Mouse (Mus musculus): ENCODE measurements around the gene Tbc1d4. TPM values are rescaled to one million over a fixed set of nuclear protein-coding genes. Genes with fewer than 3 reads are reported as not detected.
A peak's percentile ranks its signal among the peaks of the same experiment; 100 is the strongest.

Tbc1d4 gene
- polyA plus RNA-seq, 1 experiment from 2014 or later = 4.8 TPM

DNA sequence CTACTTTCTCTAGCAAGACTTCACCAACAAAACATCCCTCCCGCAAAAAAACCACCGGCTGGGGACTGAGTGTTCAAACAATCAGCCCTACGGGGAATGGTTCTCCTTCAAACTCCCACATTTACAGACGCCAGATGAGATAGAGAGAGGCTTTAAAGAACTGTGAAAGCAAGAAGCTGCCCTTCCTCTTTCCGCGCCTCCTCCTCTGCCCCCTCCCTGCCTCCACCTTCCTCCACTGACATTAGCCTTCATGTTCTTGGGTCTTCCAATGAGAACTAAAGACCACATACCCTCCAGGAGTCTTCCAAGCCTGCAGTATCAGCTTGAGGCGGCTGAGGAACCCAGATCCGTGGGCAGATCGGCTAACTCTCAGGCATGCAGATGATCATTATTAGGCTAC is 7.2 kb upstream of the Tbc1d4 start:
- H3K27ac ChIP-seq (replicated peaks) = no peak overlapping the region
- 82% methylated on average over 9 of the region's 9 CpGs for whole genome bisulfite sequencing
- H3K4me1 ChIP-seq = peaks cover 6% of the 10 kb centered on the region; the same call in 1 of the 2 replicates
- no peak for DNase-seq (ENCODE audit: low spot score)
- H3K27me3 ChIP-seq (ENCODE audit: low read depth, poor library complexity, severe bottlenecking) = no peaks in the 10 kb centered on the region
- H3K4me3 ChIP-seq = no peak overlapping the region
- no peaks in the 10 kb centered on the region for H3K9me3 ChIP-seq (replicated peaks)
- no peaks in the 10 kb centered on the region for H3K36me3 ChIP-seq

DNA sequence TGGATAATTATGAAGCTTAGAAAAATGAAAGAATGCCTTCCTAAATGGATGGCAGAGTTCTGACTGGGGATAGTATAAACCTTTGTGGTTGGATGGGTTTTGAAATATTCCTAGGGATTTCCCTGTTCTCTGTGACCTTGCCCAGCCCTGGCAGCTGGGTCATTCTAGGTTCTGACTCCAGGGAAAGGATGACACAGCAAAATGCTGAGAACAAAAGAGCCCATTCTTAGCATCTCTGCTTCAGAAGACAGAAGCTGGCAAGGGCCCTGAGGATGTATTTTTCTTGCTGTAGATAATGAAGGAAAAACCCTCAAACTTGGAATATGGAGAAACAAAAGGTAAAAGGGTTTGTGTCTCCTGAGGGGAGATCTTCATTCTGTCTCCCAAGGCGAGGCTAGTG is 4.2 kb upstream of the Tbc1d4 start:
- no peaks in the 10 kb centered on the region for H3K36me3 ChIP-seq
- DNase-seq (ENCODE audit: low spot score) = no peak
- H3K9me3 ChIP-seq (replicated peaks) = no peaks in the 10 kb centered on the region
- H3K27me3 ChIP-seq (ENCODE audit: low read depth, poor library complexity, severe bottlenecking) = peaks cover 2% of the 10 kb centered on the region; the same call in 1 of the 2 replicates
- peaks cover 13% of the 10 kb centered on the region; the same call in 1 of the 2 replicates for H3K4me1 ChIP-seq
- 71% methylated on average over 1 of the region's 1 CpGs for WGBS
- H3K27ac ChIP-seq (replicated peaks) = no peak overlapping the region
- no peak overlapping the region for H3K4me3 ChIP-seq

DNA sequence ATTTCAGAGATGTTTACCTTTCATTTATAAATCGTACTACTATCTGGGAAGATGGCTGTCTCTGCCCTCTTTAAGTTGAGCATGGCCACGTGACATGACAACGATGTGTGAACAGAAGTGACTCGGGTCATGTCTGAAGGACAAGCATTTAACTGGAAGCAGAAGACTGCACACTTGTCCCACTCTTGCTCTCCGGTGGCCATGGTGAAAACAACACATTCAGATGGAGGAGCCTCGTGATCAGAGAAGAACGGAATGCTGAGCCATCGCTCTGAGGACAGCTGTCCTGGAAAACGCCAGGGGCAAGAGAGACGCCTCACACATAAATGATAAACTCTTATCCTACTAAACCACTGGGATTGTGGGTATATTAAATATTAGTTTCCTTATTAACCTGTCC is 1.7 kb upstream of the Tbc1d4 start:
- peaks cover 24% of the 10 kb centered on the region for H3K4me1 ChIP-seq
- no peaks in the 10 kb centered on the region for H3K36me3 ChIP-seq
- WGBS = 80% methylated on average over 10 of the region's 10 CpGs
- H3K9me3 ChIP-seq (replicated peaks) = no peaks in the 10 kb centered on the region
- no peak for DNase-seq (ENCODE audit: low spot score)
- H3K27ac ChIP-seq (replicated peaks) = no peak overlapping the region
- H3K4me3 ChIP-seq = no peak overlapping the region
- H3K27me3 ChIP-seq (ENCODE audit: low read depth, poor library complexity, severe bottlenecking) = peaks cover 23% of the 10 kb centered on the region

DNA sequence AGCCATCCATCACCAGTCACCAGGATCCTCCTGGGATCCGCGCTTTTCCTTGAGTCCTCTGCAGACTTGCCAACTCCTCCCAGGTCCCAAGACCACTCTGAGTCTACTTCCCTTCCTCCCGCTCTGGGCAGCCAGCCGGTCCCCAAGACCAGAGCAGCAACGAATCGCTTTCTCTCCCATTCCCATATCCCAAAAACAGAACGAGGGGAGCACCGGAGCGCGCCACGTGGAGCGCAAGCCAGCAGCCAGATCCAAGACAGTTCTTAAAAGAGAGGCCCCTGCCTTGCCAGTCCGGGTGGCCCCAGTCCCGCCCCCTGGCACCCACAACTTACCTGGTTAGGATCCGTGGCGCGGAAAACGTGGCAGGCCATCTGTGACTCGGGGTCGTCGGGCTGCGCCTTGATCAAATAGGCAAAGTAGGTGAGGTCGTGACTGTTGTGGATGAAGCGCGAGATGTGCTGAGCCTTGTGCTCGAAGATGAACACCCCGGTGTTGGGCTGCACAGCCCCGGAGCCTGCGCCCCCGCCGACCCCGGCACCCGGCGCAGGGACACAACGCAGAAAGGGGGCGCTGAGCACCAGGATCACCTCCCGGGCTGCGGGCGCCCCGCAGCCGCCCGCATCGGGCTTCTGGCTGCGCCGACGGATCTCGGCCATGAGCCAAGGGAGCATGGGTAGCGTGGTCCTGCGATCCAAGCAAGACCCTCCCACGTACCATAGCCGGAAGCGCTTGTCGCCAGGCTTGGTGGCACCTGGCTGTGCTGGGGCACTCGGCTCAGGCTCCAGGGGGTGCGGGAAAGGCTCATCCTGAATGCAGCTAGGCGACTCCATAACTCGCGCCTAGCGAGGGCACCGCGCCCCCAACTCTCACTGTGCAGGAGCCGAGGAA is 1.1 kb downstream of the Tbc1d4 start:
- H3K9me3 ChIP-seq (replicated peaks) = no peaks in the 10 kb centered on the region
- under 1% methylated on average over 62 of the region's 62 CpGs for WGBS
- H3K4me1 ChIP-seq = peaks cover 24% of the 10 kb centered on the region
- peaks cover 23% of the 10 kb centered on the region for H3K27me3 ChIP-seq (ENCODE audit: low read depth, poor library complexity, severe bottlenecking)
- H3K36me3 ChIP-seq = no peaks in the 10 kb centered on the region
- H3K27ac ChIP-seq (replicated peaks) = peak overlapping the region; percentile 81
- DNase-seq (ENCODE audit: low spot score) = peak; percentile 63
- peak overlapping the region; percentile 78 for H3K4me3 ChIP-seq

DNA sequence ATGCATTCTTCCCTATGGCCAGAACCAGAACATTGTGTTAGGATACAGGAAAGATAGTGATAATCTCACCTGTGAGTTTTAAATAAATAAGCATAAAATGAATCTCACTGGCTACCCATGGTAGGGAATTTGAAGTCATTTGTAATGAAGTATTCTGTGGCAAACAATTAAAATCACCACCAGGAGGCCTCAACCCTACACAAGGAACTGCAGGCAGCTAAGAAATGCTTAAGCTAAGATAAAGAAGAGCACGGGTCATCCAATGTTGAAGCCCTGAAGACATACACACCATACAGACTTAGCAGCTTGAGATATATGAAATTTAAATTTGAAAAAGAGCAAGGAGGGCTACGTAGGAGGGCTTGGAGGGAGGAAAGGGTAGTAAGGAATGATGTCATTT is 3.1 kb downstream of the Tbc1d4 start:
- H3K27me3 ChIP-seq (ENCODE audit: low read depth, poor library complexity, severe bottlenecking) = peaks cover 23% of the 10 kb centered on the region
- peaks cover 26% of the 10 kb centered on the region for H3K4me1 ChIP-seq
- H3K36me3 ChIP-seq = no peaks in the 10 kb centered on the region
- no peak overlapping the region for H3K4me3 ChIP-seq
- 69% methylated on average over 2 of the region's 2 CpGs for WGBS
- no peak overlapping the region for H3K27ac ChIP-seq (replicated peaks)
- no peaks in the 10 kb centered on the region for H3K9me3 ChIP-seq (replicated peaks)
- DNase-seq (ENCODE audit: low spot score) = no peak

DNA sequence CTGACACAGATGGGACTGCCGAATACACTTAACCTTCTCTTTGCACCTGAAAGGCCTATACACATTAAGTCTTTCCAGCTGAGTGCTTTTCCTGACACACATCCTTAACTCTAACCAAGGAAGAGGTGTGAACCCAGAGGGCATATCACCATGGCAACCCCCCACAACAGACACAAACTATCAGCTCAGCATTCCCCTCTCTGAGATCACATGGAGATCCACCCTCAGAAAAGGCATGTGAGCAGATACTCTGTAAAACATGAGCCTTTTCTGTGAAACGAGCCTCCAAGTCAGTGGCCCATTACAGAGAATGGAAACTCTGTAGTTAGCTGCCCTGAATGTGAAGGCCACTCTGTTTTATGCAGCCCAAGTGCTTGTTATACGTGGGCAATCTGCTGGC is 6.1 kb downstream of the Tbc1d4 start:
- Histone ChIP-seq H3K4me3 (no peak overlapping the region), H3K9me3 (replicated peaks) (no peaks in the 10 kb centered on the region), H3K36me3 (no peaks in the 10 kb centered on the region), H3K27me3 (ENCODE audit: low read depth, poor library complexity, severe bottlenecking) (peaks cover 18% of the 10 kb centered on the region), H3K4me1 (peaks cover 15% of the 10 kb centered on the region), H3K27ac (replicated peaks) (no peak overlapping the region)
- no peak for DNase-seq (ENCODE audit: low spot score)
- WGBS = 51% methylated on average over 3 of the region's 3 CpGs

DNA sequence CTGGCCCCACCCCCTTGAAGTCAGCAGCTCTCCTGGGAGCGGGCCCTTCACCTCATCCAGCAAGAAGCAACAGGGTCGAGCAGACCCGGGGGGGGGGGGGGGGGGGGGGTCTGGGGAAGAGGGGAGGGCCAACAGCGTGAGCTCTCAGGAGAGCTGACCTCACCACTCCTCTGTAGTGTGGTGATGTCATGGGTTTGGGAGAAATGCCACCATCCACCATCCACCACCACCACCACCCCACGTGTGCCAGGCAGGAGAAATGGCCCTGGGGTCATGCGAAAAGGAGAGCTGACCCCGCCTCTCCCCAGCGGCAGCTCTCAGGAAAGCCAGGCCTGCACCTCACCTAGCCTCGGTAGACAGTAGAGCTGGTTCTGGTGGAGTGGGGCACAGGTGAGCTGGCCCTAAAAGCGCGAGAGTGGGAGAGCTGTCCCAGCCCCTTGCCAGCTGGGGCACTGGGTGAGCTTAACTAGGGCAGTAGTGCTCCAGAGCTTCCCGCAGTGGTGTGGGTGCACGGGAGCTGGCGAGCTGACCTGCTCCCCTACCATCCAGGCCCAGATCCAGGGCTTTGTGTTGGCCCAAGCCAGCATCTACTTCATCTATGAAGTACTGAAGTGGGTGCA is 11.8 kb downstream of the Tbc1d4 start:
- no peak overlapping the region for H3K27ac ChIP-seq (replicated peaks)
- no peaks in the 10 kb centered on the region for H3K27me3 ChIP-seq (ENCODE audit: low read depth, poor library complexity, severe bottlenecking)
- 87% methylated on average over 14 of the region's 14 CpGs for WGBS
- H3K36me3 ChIP-seq = no peaks in the 10 kb centered on the region
- no peaks in the 10 kb centered on the region for H3K4me1 ChIP-seq
- H3K4me3 ChIP-seq = no peak overlapping the region
- no peaks in the 10 kb centered on the region for H3K9me3 ChIP-seq (replicated peaks)
- DNase-seq (ENCODE audit: low spot score) = no peak

DNA sequence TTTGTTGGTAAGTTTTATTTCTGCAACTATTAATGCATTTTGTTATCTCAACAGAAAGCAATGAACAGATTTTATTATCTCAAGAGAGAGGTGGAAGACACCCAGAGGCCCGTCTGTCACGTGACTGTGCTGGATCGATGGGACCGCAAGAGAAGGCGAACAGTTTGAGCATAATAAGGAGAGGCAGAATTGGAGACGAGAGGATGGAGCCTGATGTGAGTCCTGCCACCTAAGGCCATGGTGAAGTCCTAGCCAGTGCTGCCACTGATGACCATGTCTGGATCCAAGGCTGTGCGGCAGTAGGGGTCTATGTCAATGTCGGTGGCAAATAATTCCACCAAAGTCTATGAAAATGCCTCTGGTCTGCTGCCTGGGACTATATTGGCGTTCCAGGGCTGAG is 12.3 kb downstream of the Tbc1d4 start:
- Histone ChIP-seq H3K27ac (replicated peaks) (no peak overlapping the region), H3K4me1 (no peaks in the 10 kb centered on the region), H3K36me3 (no peaks in the 10 kb centered on the region), H3K9me3 (replicated peaks) (no peaks in the 10 kb centered on the region), H3K4me3 (no peak overlapping the region), H3K27me3 (ENCODE audit: low read depth, poor library complexity, severe bottlenecking) (no peaks in the 10 kb centered on the region)
- no peak for DNase-seq (ENCODE audit: low spot score)
- 92% methylated on average over 9 of the region's 9 CpGs for WGBS

DNA sequence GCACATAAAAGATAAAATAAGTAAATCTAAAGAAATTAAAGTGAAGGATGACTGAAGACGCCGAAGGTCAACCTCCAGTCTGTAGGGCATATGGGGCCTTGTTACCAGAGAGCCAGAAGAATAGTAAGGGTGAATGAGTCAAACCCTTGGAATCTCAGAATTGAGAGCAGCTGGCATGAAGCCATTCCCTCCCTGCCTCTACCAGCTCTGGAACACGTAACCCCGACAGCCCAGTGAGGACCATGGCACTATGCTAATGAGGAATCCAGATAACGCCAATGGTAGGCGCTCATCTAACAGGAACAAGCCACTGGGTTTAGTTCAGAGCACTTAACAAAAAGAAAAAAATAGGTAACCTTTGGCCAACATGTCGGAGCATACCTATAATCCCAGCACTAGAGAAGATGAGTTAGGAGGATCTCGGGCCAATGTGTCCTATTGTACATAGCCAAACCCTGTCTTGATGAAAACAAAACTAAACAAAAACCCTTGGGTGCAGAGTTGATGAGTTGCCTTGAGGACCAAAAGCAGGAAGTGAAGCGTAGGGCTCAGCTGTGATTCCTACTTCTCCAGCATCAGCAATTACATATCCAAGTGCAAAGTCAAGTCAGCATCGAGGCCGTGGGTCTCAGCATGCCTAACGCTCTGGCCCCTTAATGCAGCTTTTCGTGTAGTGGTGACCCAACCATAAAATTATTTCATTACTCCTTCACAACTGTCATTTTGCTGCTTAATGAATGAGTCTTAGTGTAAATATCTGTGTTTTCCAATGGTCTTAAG is 13.5 kb downstream of the Tbc1d4 start:
- Histone ChIP-seq H3K27me3 (ENCODE audit: low read depth, poor library complexity, severe bottlenecking) (no peaks in the 10 kb centered on the region), H3K4me1 (peaks cover 6% of the 10 kb centered on the region; the same call in 1 of the 2 replicates), H3K4me3 (no peak overlapping the region), H3K9me3 (replicated peaks) (no peaks in the 10 kb centered on the region), H3K27ac (replicated peaks) (no peak overlapping the region), H3K36me3 (no peaks in the 10 kb centered on the region)
- WGBS = 95% methylated on average over 13 of the region's 13 CpGs
- DNase-seq (ENCODE audit: low spot score) = no peak

DNA sequence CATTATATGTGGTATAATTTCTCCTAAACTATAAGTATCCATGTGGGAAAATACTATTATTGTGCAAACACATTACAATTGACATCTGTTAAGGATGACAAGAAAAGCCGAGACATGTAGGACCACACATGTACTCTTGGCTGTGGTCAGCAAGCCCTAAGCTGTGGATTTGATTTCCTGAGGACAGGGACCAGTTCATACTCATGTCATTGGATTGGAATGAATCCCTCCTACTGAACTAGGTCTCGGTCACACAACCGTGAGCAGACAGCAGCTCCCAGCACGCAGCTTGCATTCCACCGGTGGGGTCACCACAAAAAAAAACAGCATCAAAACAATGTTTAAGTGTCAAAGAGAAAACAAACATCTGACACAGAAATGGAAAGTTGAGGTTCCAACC is 15.0 kb downstream of the Tbc1d4 start:
- H3K27ac ChIP-seq (replicated peaks) = no peak overlapping the region
- no peak overlapping the region for H3K4me3 ChIP-seq
- DNase-seq (ENCODE audit: low spot score) = no peak
- H3K9me3 ChIP-seq (replicated peaks) = peaks cover 4% of the 10 kb centered on the region; the same call in 1 of the 2 replicates
- 91% methylated on average over 5 of the region's 5 CpGs for WGBS
- peaks cover 6% of the 10 kb centered on the region; the same call in 1 of the 2 replicates for H3K4me1 ChIP-seq
- no peaks in the 10 kb centered on the region for H3K27me3 ChIP-seq (ENCODE audit: low read depth, poor library complexity, severe bottlenecking)
- H3K36me3 ChIP-seq = no peaks in the 10 kb centered on the region

DNA sequence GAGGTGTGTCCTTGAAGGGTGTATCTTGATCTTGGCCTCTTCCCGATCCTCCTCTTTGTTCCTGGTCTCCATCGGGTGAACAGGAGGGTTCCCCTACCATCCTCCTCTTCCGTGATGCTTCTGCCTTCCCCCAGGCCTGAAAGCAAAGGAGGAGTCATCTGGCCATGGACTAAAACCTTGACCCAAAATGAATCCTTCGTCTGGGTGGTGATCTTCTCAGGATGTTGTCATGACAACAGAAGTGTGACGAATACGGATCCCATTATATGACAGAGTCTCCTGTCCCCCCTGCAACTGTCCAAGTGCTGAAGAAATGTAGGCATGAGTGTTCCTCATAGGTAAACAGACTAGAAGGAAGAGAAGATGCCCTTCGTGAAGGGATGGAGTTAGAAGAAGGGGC is 15.7 kb downstream of the Tbc1d4 start:
- Histone ChIP-seq H3K9me3 (replicated peaks) (peaks cover 4% of the 10 kb centered on the region; the same call in 1 of the 2 replicates), H3K4me3 (no peak overlapping the region), H3K36me3 (no peaks in the 10 kb centered on the region), H3K27ac (replicated peaks) (no peak overlapping the region), H3K4me1 (peaks cover 6% of the 10 kb centered on the region; the same call in 1 of the 2 replicates), H3K27me3 (ENCODE audit: low read depth, poor library complexity, severe bottlenecking) (no peaks in the 10 kb centered on the region)
- no peak for DNase-seq (ENCODE audit: low spot score)
- WGBS = 83% methylated on average over 7 of the region's 7 CpGs

DNA sequence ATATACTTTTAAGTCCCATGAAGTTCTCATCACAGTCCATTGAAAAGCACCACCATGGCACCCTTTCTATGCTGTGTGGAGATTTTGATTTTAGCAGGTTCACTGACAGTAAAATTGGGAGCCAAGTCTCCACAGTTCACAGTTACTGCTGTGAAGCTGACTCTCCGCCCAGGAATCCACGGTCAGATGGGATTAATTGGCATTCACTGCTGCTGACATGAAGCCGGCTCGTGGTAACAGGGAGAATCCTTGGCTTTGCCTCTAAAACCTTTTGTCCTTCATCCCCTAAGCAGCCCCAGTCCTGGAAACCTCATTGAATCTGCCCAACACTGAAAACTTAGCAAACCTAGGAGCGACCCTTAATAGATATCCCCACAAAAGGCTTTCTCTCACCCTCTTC is 17.9 kb downstream of the Tbc1d4 start:
- Histone ChIP-seq H3K4me1 (peaks cover 6% of the 10 kb centered on the region; the same call in 1 of the 2 replicates), H3K27me3 (ENCODE audit: low read depth, poor library complexity, severe bottlenecking) (no peaks in the 10 kb centered on the region), H3K27ac (replicated peaks) (no peak overlapping the region), H3K36me3 (no peaks in the 10 kb centered on the region), H3K4me3 (no peak overlapping the region), H3K9me3 (replicated peaks) (peaks cover 4% of the 10 kb centered on the region; the same call in 1 of the 2 replicates)
- DNase-seq (ENCODE audit: low spot score) = no peak
- 48% methylated on average over 5 of the region's 5 CpGs for WGBS

Data from midbrain, embryonic 10.5 days (tissue).